Mouse (Mus musculus): Measurements from ENCODE around the gene Igsf3.

DNA sequence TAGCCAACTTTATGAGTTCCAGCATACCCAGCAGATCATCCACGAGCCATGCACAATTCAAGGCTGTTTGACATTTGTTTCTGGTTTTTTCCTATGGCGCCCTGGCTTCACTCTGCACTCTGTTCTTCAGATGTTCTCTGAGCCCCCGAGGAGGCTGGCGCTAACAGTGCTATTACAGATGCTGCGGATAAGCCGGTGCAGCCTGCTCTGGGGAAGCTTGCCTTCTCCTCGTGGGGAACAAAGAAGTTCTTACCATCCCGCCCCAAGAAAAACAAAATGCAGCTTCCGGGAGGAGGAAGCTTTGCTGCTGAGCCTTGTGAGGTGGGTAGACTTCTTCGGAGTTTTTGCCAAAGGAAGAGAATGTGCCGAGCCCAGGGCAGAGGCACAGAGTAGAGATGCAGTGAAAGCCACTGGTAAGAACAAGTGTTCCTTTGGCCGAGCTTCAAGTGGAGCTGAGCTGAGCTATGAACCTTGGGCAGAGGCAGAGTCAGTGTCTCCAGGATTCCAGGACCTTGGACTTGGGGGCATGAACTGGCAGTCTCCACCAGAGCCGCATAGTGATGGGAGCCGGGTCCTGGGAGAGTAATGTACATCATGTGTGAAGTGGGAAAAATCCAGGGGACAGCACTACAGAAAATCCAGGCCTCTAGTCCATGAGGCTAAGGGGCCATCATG is 125.3 kb downstream of the Igsf3 start:
- TF ChIP-seq CTCF (IDR thresholded peaks at IDR 0.05; ENCODE audit: low read depth, low read length) (no peak), EP300 (IDR thresholded peaks at IDR 0.05; ENCODE audit: insufficient read depth, low read depth, low read length) (no peak), POLR2A (IDR thresholded peaks at IDR 0.05; ENCODE audit: insufficient read depth, low read length) (no peak)

Data from ES-Bruce4 (cell line).